Comparison of ENCODE assay signal across 8 mouse cellular contexts in the genomic region with DNA sequence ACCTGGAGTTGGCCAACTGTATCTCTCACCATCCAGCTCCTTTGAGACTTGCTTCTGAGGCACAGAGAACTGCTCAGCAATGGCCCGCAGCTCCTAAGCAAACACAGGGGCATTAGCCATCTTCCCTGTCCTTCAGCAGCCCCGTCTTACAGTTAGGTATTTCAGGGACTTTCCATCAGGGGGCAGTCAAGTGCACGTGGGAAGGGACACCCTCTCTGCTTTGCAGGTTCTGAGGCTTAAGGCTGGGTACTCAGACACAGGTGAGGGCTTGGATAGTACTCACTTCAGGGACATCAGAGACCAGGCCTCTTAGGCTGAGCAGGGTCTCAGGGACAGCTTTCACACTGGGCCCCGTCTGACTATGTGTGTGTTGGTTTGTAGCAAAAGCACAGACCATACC. TPM values are rescaled to one million over a fixed set of nuclear protein-coding genes. Genes with fewer than 3 reads are reported as not detected.
DNase-seq lines count a peak whose midpoint lies in the region; ATAC-seq and TF ChIP-seq lines count a peak whose summit lies in the region.

No protein-coding gene starts in this region.

- no peaks in the 10 kb centered on the region for H3K36me3 ChIP-seq in hindbrain, embryonic 11.5 days (ENCODE audit: control insufficient read depth, insufficient read depth, low read length)
- no peaks in the 10 kb centered on the region for H3K36me3 ChIP-seq in hindbrain, embryonic 16.5 days (ENCODE audit: control insufficient read depth, insufficient read depth, low read length)
- no peaks in the 10 kb centered on the region for H3K36me3 ChIP-seq in thymus, adult 2 months (ENCODE audit: control insufficient read depth, insufficient read depth, low read length)

- H3K9me3 ChIP-seq in hindbrain, embryonic 11.5 days (ENCODE audit: control insufficient read depth, low read length), result no peaks in the 10 kb centered on the region
- H3K9me3 ChIP-seq in hindbrain, embryonic 16.5 days (ENCODE audit: control insufficient read depth, low read length), result no peaks in the 10 kb centered on the region

- TF ChIP-seq CTCF in thymus, adult 2 months (IDR thresholded peaks at IDR 0.05; ENCODE audit: borderline replicate concordance, control insufficient read depth, extremely low read depth, insufficient read depth, low read length, poor library complexity), result no peak

- H3K4me3 ChIP-seq in hindbrain, embryonic 11.5 days (ENCODE audit: low read depth, low read length), result no peak overlapping the region
- H3K4me3 ChIP-seq in hindbrain, embryonic 16.5 days (ENCODE audit: low read length), result no peak overlapping the region
- H3K4me3 ChIP-seq in thymus, adult 2 months (ENCODE audit: control insufficient read depth, insufficient read depth, low read length), result no peak overlapping the region

- ATAC-seq in hindbrain, embryonic 11.5 days (ENCODE audit: low FRiP score), result no peak
- no peak for ATAC-seq in hindbrain, embryonic 16.5 days

- H3K27ac ChIP-seq in hindbrain, embryonic 11.5 days (ENCODE audit: low read depth, low read length), result no peak overlapping the region
- no peak overlapping the region for H3K27ac ChIP-seq in hindbrain, embryonic 16.5 days (ENCODE audit: low read depth, low read length)
- H3K27ac ChIP-seq in thymus, adult 2 months (ENCODE audit: control insufficient read depth, insufficient read depth, low read length), result no peak overlapping the region

- DNase-seq in hindbrain, embryonic 11.5 days (ENCODE audit: low spot score), result peak; percentile 54
- peak; percentile 24 for DNase-seq in thymus, adult 2 months
- no peak for DNase-seq in thymus, adult 18-20 months
- peak; percentile 63 for DNase-seq in cerebellum, adult 9-11 months
- DNase-seq in thymus, postnatal 25 days, result peak; percentile 16
- no peak for DNase-seq in frontal cortex, postnatal 25 days (ENCODE audit: low spot score in 2 of 2)
- no peak for DNase-seq in frontal cortex, postnatal 10 days (ENCODE audit: low spot score in 2 of 2)

- peaks cover 37% of the 10 kb centered on the region for H3K27me3 ChIP-seq in hindbrain, embryonic 11.5 days (ENCODE audit: control insufficient read depth, insufficient read depth, low read length)
- H3K27me3 ChIP-seq in hindbrain, embryonic 16.5 days (replicated peaks; ENCODE audit: control insufficient read depth, insufficient read depth, low read length), result peaks cover 28% of the 10 kb centered on the region
- H3K27me3 ChIP-seq in thymus, adult 2 months (ENCODE audit: control insufficient read depth, insufficient read depth, low read length), result no peaks in the 10 kb centered on the region; the same call in 1 of the 2 replicates

- no peaks in the 10 kb centered on the region; the same call in 1 of the 2 replicates for H3K4me1 ChIP-seq in hindbrain, embryonic 11.5 days (replicated peaks; ENCODE audit: control insufficient read depth, insufficient read depth, low read length)
- peaks cover 4% of the 10 kb centered on the region; the same call in 1 of the 2 replicates for H3K4me1 ChIP-seq in hindbrain, embryonic 16.5 days (ENCODE audit: control insufficient read depth, insufficient read depth, low read depth, low read length)
- no peaks in the 10 kb centered on the region for H3K4me1 ChIP-seq in thymus, adult 2 months (replicated peaks; ENCODE audit: control insufficient read depth, insufficient read depth, low read length)

- no peak for TF ChIP-seq POLR2A in thymus, adult 2 months (IDR thresholded peaks at IDR 0.05; ENCODE audit: control insufficient read depth, extremely low read depth, insufficient read depth, low read length, poor library complexity)

- H3K4me2 ChIP-seq in hindbrain, embryonic 11.5 days (replicated peaks; ENCODE audit: low read depth, low read length), result no peak overlapping the region
- no peak overlapping the region for H3K4me2 ChIP-seq in hindbrain, embryonic 16.5 days (ENCODE audit: low read length)

- no peak overlapping the region for H3K9ac ChIP-seq in hindbrain, embryonic 11.5 days (ENCODE audit: low read depth, low read length)
- no peak overlapping the region for H3K9ac ChIP-seq in hindbrain, embryonic 16.5 days (ENCODE audit: low read depth, low read length)

- WGBS in hindbrain, embryonic 11.5 days, result 27% methylated on average over 4 of the region's 4 CpGs
- WGBS in hindbrain, embryonic 16.5 days, result 22% methylated on average over 4 of the region's 4 CpGs
- 53% methylated on average over 4 of the region's 4 CpGs for WGBS in thymus, adult 2 months

RNA-seq across cellular contexts. Expression of a gene that starts 1.8 kb away (rescaled TPM):
- polyA plus RNA-seq in hindbrain, embryonic 11.5 days (2014; fragmentation: Nextera tagmentation; extraction: Ambion mirVana), result 0.40 and 0.86 TPM in 2 replicates
- 0.05 and 0.06 TPM in 2 replicates for polyA plus RNA-seq in hindbrain, embryonic 16.5 days (2015; fragmentation: Nextera tagmentation; extraction: Ambion mirVana)
- 4.8 and 5.5 TPM in 2 replicates for polyA plus RNA-seq in thymus, adult 2 months (2012; rRNA removed)

RNA-seq across cellular contexts. Expression of a gene that starts 17.6 kb away (rescaled TPM):
- 2.6 and 3.4 TPM in 2 replicates for polyA plus RNA-seq in hindbrain, embryonic 11.5 days (2014; fragmentation: Nextera tagmentation; extraction: Ambion mirVana)
- polyA plus RNA-seq in hindbrain, embryonic 16.5 days (2015; fragmentation: Nextera tagmentation; extraction: Ambion mirVana), result 15.4 and 20.0 TPM in 2 replicates
- 4.4 and 4.7 TPM in 2 replicates for polyA plus RNA-seq in thymus, adult 2 months (2012; rRNA removed)

RNA-seq across cellular contexts. Expression of a gene that starts 47.4 kb away (rescaled TPM):
- polyA plus RNA-seq in hindbrain, embryonic 11.5 days (2014; fragmentation: Nextera tagmentation; extraction: Ambion mirVana), result 7.8 and 9.5 TPM in 2 replicates
- 6.3 and 6.4 TPM in 2 replicates for polyA plus RNA-seq in hindbrain, embryonic 16.5 days (2015; fragmentation: Nextera tagmentation; extraction: Ambion mirVana)
- 2.3 and 3.2 TPM in 2 replicates for polyA plus RNA-seq in thymus, adult 2 months (2012; rRNA removed)

RNA-seq across cellular contexts. Expression of a gene that starts 47.5 kb away (rescaled TPM):
- polyA plus RNA-seq in hindbrain, embryonic 11.5 days (2014; fragmentation: Nextera tagmentation; extraction: Ambion mirVana), result 154 and 157 TPM in 2 replicates
- 126 and 133 TPM in 2 replicates for polyA plus RNA-seq in hindbrain, embryonic 16.5 days (2015; fragmentation: Nextera tagmentation; extraction: Ambion mirVana)
- 84.0 and 91.9 TPM in 2 replicates for polyA plus RNA-seq in thymus, adult 2 months (2012; rRNA removed)

Comparison
In these comparisons a context has a peak if more than half of its experiments do, and no peak if none do; other contexts are left out.
1. DNase-seq: peak in hindbrain, embryonic 11.5 days (single experiment), thymus, adult 2 months (single experiment), cerebellum, adult 9-11 months (single experiment) and thymus, postnatal 25 days (single experiment); none in thymus, adult 18-20 months (0 of 2), frontal cortex, postnatal 25 days (0 of 2) and frontal cortex, postnatal 10 days (0 of 2).